Mouse (Mus musculus) left cerebral cortex, postnatal 10 days (tissue): ENCODE data around the gene Gpr143. TPM values are rescaled to one million over a fixed set of nuclear protein-coding genes. Genes with fewer than 3 reads are reported as not detected.
A peak's percentile ranks its signal among the peaks of the same experiment; 100 is the strongest.
"Not testable (repeated sequence)": the region's sequence is repeated elsewhere in the genome, so short reads cannot be mapped to it uniquely, and the experiment has no call there.

Source experiments
- DNase-seq, 2 experiments: peaks; one replicate each; pipeline ENCODE4 v3.0.0; 2021 to 2022; ENCODE audit warnings: low spot score in 2 of 2, mixed read lengths in 1 of 2; ENCODE audit errors: extremely low spot score in 1 of 2
- intact Hi-C: fragments of 180-260 bp; cut with DNase I; formaldehyde crosslinking; loops from one replicate; pipeline ENCODE4 v1.15.1; 2025
- total RNA-seq, 2 experiments: library from RNA; stranded (reverse); gene quantifications; 2 replicates each; pipeline ENCODE4 v1.2.3; 2021

The Gpr143 gene
- under 1 TPM; 0.28 to 0.57 TPM for total RNA-seq

- DNase-seq, result peak in 1 of 2 experiments; percentile 33
- intact Hi-C loops, result no loop called here
Observed at GRCm38 (mm10) chrX:152781720-152782403, at the start of gene Gpr143. Gpr143 (plus strand) TSS chrX:152781921.

GRCm38 (mm10) chrX:152735283-152735682 lies 46.4 kb upstream of the Gpr143 start:
- intact Hi-C loops, result no loop called here
- no peak for DNase-seq

GRCm38 (mm10) chrX:152738191-152738590 lies 43.5 kb upstream of the Gpr143 start:
- intact Hi-C loops, result no loop called here
- no peak for DNase-seq

GRCm38 (mm10) chrX:152738759-152739368 lies 42.9 kb upstream of the Gpr143 start:
- intact Hi-C loops, result no loop called here
- no peak for DNase-seq

- intact Hi-C loops, result no loop called here
- DNase-seq, result no peak
Observed at GRCm38 (mm10) chrX:152743642-152744041, 38.1 kb upstream of the Gpr143 start.

GRCm38 (mm10) chrX:152745925-152746324 lies 35.8 kb upstream of the Gpr143 start:
- intact Hi-C loops, result no loop called here
- no peak for DNase-seq

- intact Hi-C loops, result no loop called here
Observed at GRCm38 (mm10) chrX:152755819-152756218, 25.9 kb upstream of the Gpr143 start.

GRCm38 (mm10) chrX:152756293-152756692 lies 25.4 kb upstream of the Gpr143 start:
- no peak for DNase-seq
- intact Hi-C loops, result no loop called here

More at GRCm38 (mm10) chrX:152755819-152756218, 25.9 kb upstream of the Gpr143 start:
- DNase-seq, result no peak

- no peak for DNase-seq
- intact Hi-C loops, result no loop called here
Observed at GRCm38 (mm10) chrX:152762437-152762836, 19.3 kb upstream of the Gpr143 start.

- intact Hi-C loops, result no loop called here
- DNase-seq, result no peak
Observed at GRCm38 (mm10) chrX:152762855-152763254, 18.9 kb upstream of the Gpr143 start.

GRCm38 (mm10) chrX:152764171-152764570 lies 17.6 kb upstream of the Gpr143 start:
- intact Hi-C loops, result no loop called here
- DNase-seq, result no peak

- peak in 1 of 2 experiments; percentile 28 for DNase-seq
- intact Hi-C loops, result no loop called here
Observed at GRCm38 (mm10) chrX:152768891-152769599, 12.7 kb upstream of the Gpr143 start, which contains the start of gene Shroom2. Shroom2 (minus strand) TSS chrX:152769465.

GRCm38 (mm10) chrX:152769600-152770157 lies 12.0 kb upstream of the Gpr143 start:
- intact Hi-C loops, result no loop called here
- peak in 1 of 2 experiments; percentile 82 for DNase-seq

- intact Hi-C loops, result no loop called here
- peak in 1 of 2 experiments; percentile 18 for DNase-seq
Observed at GRCm38 (mm10) chrX:152788129-152788528, 6.4 kb downstream of the Gpr143 start.

GRCm38 (mm10) chrX:152788611-152789010 lies 6.9 kb downstream of the Gpr143 start:
- DNase-seq, result no peak
- intact Hi-C loops, result no loop called here

GRCm38 (mm10) chrX:152805317-152805716 lies 23.6 kb downstream of the Gpr143 start:
- DNase-seq, result no peak
- intact Hi-C loops, result no loop called here

GRCm38 (mm10) chrX:152813339-152813738 lies 31.6 kb downstream of the Gpr143 start:
- no peak for DNase-seq
- intact Hi-C loops, result no loop called here

GRCm38 (mm10) chrX:152818996-152819395 lies 37.3 kb downstream of the Gpr143 start:
- no peak for DNase-seq
- intact Hi-C loops, result loop anchor here (5.0 kb wide), 1 partner anchor 112 kb away; no protein-coding TSS in a partner anchor

- DNase-seq, intact Hi-C loops: not testable (repeated sequence)
Observed at GRCm38 (mm10) chrX:152831003-152831550, 49.4 kb downstream of the Gpr143 start.
